Mouse (Mus musculus) megakaryocyte, adult 5-6 weeks (primary cell): ENCODE measurements around the gene Vamp4. TPM values are rescaled to one million over a fixed set of nuclear protein-coding genes. Genes with fewer than 3 reads are reported as not detected.
"Not testable (repeated sequence)": the region's sequence is repeated elsewhere in the genome, so short reads cannot be mapped to it uniquely, and the experiment has no call there.

ENCODE experiments used
- ATAC-seq: 2 replicates; pipeline ENCODE4 v1.8.0; 2016; ENCODE audit warnings: mild to moderate bottlenecking, inconsistent platforms; ENCODE audit not compliant: poor library complexity, severe bottlenecking
- total RNA-seq, 2 experiments: library from RNA; stranded (forward) in 1 of 2; stranded (reverse) in 1 of 2; fragments of 153-499, 151-499 nt in 1 of 2; fragments of 221-1000, 200-1000 nt in 1 of 2; gene quantifications; 2 replicates each; pipeline versions ENCODE4 v1.2.3 to v1.2.4; 2015 to 2017

Gene Vamp4
- total RNA-seq, 2 experiments from 2014 or later, result 43.5 to 90.1 TPM

- ATAC-seq, result no peak
Observed at GRCm38 (mm10) chr1:162588606-162589005, 18.3 kb downstream of the Vamp4 start.

DNA sequence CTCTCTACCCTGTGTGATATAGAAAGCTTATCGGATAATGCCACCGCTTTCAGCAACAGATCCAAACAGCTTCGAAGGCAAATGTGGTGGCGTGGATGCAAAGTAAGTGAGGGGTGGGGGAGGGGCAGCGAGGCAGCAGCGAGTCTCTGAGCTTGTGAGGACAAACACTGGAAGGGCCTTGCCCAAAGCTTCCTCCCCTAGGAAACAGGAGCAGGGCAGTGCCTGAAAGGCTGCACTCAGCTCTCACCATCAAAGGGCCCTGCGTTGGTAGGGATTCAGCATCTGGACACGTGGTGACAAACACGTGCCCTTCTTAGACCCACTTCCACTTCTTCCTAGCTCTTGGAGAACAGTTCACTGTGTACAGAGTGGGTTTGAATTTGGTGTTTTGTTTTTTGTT is 19.1 kb downstream of the Vamp4 start:
- no peak for ATAC-seq

DNA sequence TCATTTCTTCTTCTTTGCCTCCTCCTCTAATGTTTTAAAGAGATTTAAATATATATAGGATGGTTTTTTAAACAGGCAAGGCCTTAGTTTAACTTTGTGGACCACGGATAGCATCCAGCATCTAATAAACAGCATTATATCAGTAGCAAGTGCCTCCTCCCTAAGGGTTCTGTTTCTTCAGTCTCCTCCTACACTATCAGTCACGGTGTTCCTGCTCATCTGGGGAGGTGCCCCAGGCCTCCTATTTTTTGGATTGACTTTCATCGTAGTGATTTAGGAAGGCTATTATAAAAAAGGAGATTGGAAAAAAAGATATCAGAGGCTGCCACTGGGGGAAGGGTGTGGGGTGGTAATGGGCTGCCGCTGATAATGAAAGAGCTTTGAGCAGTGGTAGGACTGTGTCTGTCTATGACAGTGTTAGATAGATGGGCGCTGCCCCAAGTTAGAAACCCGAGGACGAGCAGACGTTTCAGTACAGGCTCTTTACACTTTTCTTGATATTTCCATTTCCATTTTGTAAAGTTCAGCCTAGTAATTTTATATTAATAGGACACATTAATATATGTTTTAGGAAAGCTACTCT is 20.2 kb downstream of the Vamp4 start:
- ATAC-seq, result no peak

DNA sequence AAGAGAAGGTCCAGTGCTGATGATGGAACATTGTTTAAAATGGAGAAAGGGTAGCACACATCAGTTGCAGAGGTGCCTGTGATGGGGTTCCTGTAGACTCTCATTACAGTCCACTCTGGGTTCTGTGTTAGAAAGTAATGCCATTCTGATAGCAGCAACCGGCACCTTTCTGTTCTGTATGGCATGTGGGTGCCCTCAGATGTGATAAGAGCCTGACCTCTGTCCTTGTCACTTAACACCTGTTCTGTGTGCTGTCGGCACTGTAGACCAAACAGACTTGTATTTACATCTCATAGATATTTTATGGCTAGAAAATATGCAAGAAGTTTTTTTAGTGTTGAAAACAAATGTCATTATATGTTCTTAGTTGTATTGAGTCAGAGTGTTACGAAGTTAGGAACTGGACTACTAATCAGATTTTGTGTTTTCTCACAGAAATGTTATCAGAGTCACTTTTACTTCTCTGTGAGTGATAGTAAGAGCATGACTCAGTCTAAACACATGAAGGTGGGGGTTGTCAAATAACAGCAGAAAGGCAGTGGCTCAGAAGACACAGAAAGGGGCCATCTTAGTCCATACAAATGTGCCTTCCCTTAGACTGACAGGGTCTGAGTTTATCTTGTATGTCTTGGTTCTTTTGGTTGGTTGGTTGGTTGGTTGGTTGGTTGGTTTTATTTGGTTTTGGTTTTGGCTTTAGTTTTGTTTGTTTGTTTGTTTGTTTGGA is 27.2 kb downstream of the Vamp4 start:
- ATAC-seq, result no peak

- ATAC-seq, result no peak
Observed at GRCm38 (mm10) chr1:162599617-162600016, 29.3 kb downstream of the Vamp4 start.

GRCm38 (mm10) chr1:162601288-162601687 is 31.0 kb downstream of the Vamp4 start:
- ATAC-seq, result no peak

- no peak for ATAC-seq
Observed at GRCm38 (mm10) chr1:162608127-162608526, 37.8 kb downstream of the Vamp4 start.

- ATAC-seq, result no peak
Observed at GRCm38 (mm10) chr1:162609633-162610250, 39.4 kb downstream of the Vamp4 start.

DNA sequence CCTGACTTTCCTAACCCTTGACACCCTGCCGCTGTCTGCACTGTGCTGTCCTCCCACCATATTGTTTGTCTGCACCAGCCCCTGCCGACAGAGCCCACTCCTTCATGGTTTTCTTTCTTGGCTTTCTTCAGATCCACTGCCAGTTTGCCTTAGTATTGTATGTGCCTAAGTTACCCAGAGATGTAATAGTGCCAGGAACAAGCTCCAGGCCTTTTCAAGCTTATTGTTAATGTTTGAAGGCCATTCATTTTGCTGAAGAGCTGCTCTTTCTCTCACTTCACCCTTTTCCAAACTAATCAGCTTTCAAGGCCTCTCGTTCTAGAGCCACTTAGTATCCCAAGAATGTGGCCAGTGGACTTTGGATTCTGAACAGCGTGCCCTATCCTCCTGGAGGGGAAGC is 40.9 kb downstream of the Vamp4 start:
- ATAC-seq, result no peak

- ATAC-seq, result peak; percentile 57
Observed at GRCm38 (mm10) chr1:162615511-162615910, 45.2 kb downstream of the Vamp4 start.

DNA sequence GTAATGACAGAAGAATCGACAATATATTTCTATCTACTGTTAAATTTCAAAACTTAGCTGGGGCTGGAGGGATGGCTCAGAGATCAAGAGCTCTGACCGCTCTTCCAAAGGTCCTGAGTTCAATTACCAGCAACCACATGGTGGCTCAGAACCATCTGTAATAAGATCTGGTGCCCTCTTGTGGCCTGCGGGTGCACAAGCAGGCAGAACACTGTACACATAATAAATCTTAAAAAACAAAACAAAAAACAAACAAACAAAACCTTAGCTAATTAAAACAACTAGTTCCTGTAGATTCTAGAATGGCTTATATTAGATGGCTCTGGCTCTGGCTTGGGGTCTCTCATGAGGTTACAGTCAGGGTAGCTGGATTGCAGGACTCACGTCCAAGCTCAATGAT is 50.2 kb downstream of the Vamp4 start:
- ATAC-seq, result 0 out of 2 replicates have a peak, but pooled peaks have one; percentile 28

GRCm38 (mm10) chr1:162623895-162624294 is 53.6 kb downstream of the Vamp4 start:
- no peak for ATAC-seq

- peak; percentile 89 for ATAC-seq
Observed at GRCm38 (mm10) chr1:162625229-162625628, 54.9 kb downstream of the Vamp4 start.

GRCm38 (mm10) chr1:162627821-162628220 is 57.5 kb downstream of the Vamp4 start:
- not testable (repeated sequence) for ATAC-seq

- ATAC-seq, result not testable (repeated sequence)
Observed at GRCm38 (mm10) chr1:162628326-162628725, 58.0 kb downstream of the Vamp4 start.

DNA sequence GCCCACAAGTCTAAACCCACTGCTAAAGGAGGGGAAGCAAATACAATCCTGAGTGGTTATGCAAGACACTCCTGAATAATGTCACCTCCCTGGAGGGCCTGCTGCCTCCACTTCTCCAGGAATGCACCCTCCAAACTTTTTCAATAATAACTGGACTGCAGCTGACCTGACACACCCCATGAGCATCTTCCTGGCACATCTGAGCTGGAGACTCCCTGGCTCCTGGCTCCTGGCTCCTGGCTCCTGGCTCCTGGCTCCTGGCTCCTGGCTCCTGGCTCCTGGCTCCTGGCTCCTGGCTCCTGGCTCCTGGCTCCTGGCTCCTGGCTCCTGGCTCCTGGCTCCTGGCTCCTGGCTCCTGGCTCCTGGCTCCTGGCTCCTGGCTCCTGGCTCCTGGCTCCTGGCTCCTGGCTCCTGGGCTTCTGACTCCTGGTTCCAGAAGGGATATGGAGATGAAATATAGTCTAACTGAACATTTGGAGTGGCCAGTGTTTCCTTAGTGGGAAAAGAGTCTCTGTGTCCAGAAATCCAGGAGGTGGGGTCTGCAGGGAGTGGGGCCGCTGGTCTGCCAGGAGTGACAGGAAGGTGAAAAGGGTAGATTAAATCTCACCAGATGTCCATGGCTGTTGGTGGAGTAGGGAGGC is 65.1 kb downstream of the Vamp4 start:
- not testable (repeated sequence) for ATAC-seq

GRCm38 (mm10) chr1:162636516-162636915 is 66.2 kb downstream of the Vamp4 start:
- ATAC-seq, result no peak

- ATAC-seq, result no peak
Observed at GRCm38 (mm10) chr1:162638535-162638934, 68.2 kb downstream of the Vamp4 start.

- no peak for ATAC-seq
Observed at GRCm38 (mm10) chr1:162639051-162639750, 68.9 kb downstream of the Vamp4 start, which contains the start of gene Myoc. Myoc (plus strand) TSS chr1:162639155.

DNA sequence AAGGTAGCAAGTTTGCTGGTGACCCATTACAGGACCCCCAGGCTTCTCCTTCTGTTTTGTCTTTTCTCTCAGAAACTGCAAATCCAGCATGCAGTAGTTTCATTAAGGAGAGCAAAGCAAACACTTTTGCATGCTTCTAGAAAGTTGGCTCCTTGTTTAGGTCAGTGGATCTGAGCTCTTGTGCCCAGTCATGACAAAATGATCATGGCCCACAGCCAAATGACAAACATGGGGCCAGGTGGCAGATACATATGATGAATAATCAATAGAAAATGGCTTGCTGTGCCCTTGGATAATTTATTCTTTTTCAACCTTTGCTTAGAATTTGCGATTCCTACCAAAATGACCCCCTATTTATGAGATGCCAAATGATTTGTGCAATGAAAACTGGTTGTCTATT is 69.5 kb downstream of the Vamp4 start:
- no peak for ATAC-seq

- ATAC-seq, result no peak
Observed at GRCm38 (mm10) chr1:162642591-162642990, 72.3 kb downstream of the Vamp4 start.
